Mouse (Mus musculus): ENCODE data around the gene Defb41.
"Not testable (repeated sequence)": the region's sequence is repeated elsewhere in the genome, so short reads cannot be mapped to it uniquely, and the experiment has no call there.

Defb41 gene

GRCm38 (mm10) chr1:18265038-18265437 is at the start of gene Defb41:
Gene Defb41 (minus strand): TSS chr1:18265138.
- DNase-seq (ENCODE audit: low read depth, low spot score): no peak

DNA sequence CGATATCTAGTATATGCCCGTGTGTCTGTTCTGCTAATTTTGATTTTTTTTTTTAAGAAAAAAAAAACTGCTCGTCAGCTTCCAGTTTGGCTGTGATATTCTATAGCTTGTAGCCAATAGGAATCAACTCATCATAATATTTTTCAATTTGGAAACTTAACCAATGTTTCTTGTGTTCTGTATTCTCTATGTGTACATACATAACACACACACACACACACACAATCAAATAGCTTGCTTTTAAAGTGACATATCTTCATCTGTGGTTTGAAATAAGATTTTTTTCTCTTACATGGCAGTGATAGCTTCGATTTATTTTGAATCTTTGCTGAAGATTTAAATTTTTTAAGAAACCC is 43.5 kb upstream of the Defb41 start:
- no peak for DNase-seq (ENCODE audit: low read depth, low spot score)

GRCm38 (mm10) chr1:18307545-18308473 is 42.9 kb upstream of the Defb41 start:
- no peak for DNase-seq (ENCODE audit: low read depth, low spot score)

GRCm38 (mm10) chr1:18292515-18292914 is 27.6 kb upstream of the Defb41 start:
- DNase-seq (ENCODE audit: low read depth, low spot score): no peak

- no peak for DNase-seq (ENCODE audit: low read depth, low spot score)
These were observed 23.9 kb upstream of the Defb41 start for GRCm38 (mm10) chr1:18288860-18289259.

- DNase-seq (ENCODE audit: low read depth, low spot score): no peak
These were observed 22.4 kb upstream of the Defb41 start for GRCm38 (mm10) chr1:18287371-18287770.

- DNase-seq (ENCODE audit: low read depth, low spot score): no peak
These were observed 6.2 kb upstream of the Defb41 start for GRCm38 (mm10) chr1:18271095-18271494.

GRCm38 (mm10) chr1:18268845-18269244 is 3.9 kb upstream of the Defb41 start:
- DNase-seq (ENCODE audit: low read depth, low spot score): no peak

DNA sequence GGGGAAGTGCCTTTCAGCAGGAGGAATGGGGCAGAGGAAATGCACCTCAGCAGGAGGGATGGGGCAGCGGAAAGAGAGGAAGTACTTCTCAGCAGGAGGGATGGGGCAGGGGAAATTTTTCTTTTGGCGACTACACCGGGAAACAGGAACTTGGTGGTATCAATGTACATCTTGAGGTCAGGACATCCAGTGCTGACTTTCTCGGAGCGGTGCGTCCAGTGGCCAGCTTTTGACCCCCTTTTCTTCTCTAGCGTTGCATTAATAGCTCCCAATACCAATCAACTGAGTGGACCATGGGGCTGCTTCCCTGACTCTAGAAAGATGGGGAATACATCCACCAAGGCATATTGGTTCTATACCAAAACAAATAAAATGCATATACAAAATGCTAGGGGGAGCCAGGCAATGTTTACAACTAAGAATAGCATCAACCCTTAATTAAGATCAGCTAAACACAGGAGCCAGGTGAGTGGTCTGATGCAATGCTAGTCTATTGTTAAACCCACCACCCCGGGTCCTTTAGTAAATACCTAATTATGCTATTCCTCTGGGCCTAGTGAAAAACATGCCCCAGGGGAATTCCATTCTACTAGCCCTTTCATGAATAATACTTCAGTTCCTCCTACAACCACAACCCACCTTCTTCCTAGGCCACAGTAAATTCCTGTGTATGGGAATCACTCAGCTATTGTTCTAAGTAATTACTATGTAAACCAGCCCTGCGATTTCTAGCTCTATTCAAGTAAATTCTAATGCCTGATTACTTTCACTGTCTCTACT is 18.9 kb downstream of the Defb41 start:
- DNase-seq (ENCODE audit: low read depth, low spot score): not testable (repeated sequence)

- no peak for DNase-seq (ENCODE audit: low read depth, low spot score)
These were observed 27.6 kb downstream of the Defb41 start, which contains the start of gene Defb18 for GRCm38 (mm10) chr1:18237343-18237742. Gene Defb18 (minus strand): TSS chr1:18237443.

DNA sequence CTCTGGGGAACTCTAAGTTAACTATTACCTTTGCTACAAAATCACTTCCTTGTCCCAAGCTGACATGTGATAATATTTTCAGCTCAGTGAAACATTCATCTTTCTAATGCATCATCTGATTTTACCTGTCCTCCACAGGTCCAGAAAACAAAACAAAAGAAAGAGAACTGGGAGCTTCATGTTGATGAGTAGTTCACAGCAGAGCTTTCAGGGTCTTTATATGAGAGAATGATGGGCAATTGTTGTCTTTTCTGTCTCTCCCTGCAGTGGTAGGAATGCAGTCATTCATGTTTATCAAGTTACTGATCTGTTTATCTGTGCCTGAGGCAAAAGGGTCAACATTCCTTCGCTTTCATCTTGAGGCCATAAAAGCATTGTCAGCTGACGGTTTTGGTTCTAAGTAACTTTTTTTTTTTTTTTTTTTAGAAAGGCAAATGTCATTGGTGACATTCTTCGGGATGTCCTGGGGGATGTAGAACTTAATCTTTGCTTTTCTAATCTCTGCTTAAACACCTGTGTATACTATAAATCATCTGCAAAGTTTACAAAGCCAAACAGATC is 41.5 kb downstream of the Defb41 start:
- DNase-seq (ENCODE audit: low read depth, low spot score): no peak
